Mouse (Mus musculus): ENCODE results near the gene Padi1. TPM values are rescaled to one million over a fixed set of nuclear protein-coding genes. Genes with fewer than 3 reads are reported as not detected.
A peak's percentile ranks its signal among the peaks of the same experiment; 100 is the strongest.

Gene Padi1
- polyA plus RNA-seq, 1 experiment from 2014 or later: 0.28 TPM

DNA sequence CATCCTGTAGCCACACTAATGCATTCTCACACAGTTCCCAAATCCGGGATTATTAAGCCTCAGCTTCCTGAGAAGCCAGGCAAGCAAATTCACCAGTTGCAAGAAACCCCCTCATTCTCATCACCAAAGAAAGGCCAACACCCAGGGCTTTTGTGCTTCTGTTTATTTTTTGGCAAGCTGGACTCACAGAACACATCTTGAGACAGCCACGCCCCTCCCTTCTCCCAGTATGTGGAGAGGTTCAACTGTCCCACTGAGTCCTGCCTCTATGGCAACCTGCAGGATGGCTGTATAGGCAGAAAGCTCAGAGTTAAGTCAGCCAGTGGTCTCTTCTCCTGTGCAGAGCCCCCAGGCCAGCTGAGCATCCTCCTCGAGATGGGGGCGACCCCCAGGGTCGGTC lies 60.4 kb downstream of the Padi1 start:
- no peak for ATAC-seq (ENCODE audit: insufficient number of reproducible peaks, low FRiP score)
- WGBS: 89% methylated on average over 5 of the region's 5 CpGs

DNA sequence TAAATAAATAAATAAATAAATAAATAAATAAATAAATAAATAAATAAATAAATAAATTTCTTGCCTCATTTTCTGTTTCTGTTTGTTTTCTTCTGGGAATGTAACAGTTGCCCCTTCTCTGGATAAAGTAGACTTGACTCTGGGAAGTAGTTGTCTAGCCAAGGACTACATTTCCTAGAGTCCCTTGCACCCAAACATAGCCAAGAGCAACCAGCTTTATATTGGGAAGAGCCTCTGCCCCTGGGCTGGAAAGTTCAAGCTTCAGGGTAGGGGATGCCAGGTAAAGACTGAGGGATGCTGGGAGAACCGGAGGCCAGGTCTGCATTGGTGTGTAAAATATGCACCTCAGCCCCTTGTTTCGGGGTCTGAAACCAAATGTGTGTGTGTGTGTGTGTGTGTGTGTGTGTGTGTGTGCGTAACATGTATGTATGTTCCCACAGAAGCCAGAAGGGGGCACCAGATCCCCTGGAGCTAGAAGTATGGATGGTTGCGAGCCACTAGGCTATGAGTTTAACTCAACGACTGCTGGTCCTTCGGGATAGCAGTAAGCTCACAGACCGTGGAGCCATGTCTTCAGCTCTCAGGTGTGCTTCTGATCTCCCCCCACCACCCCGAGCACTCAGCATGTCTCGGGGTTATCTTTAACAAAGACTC lies 61.2 kb downstream of the Padi1 start:
- Histone ChIP-seq H3K9ac (no peak overlapping the region), H3K27ac (ENCODE audit: poor library complexity, severe bottlenecking) (no peak overlapping the region), H3K36me3 (no peaks in the 10 kb centered on the region), H3K9me3 (replicated peaks) (peaks cover 15% of the 10 kb centered on the region), H3K4me1 (replicated peaks) (peaks cover 18% of the 10 kb centered on the region), H3K27me3 (replicated peaks) (no peaks in the 10 kb centered on the region), H3K4me2 (no peak overlapping the region), H3K4me3 (no peak overlapping the region)
- 91% methylated on average over 9 of the region's 9 CpGs for WGBS
- ATAC-seq (ENCODE audit: insufficient number of reproducible peaks, low FRiP score): no peak

More for the DNA sequence above, 60.4 kb downstream of the Padi1 start:
- Histone ChIP-seq H3K4me1 (replicated peaks) (peaks cover 16% of the 10 kb centered on the region), H3K4me3 (no peak overlapping the region), H3K9ac (no peak overlapping the region), H3K27ac (ENCODE audit: poor library complexity, severe bottlenecking) (no peak overlapping the region), H3K4me2 (no peak overlapping the region), H3K9me3 (replicated peaks) (peaks cover 11% of the 10 kb centered on the region), H3K36me3 (no peaks in the 10 kb centered on the region), H3K27me3 (replicated peaks) (no peaks in the 10 kb centered on the region)

GRCm38 (mm10) chr4:140782821-140783220 lies 62.8 kb downstream of the Padi1 start:
- Histone ChIP-seq H3K4me2 (no peak overlapping the region), H3K27me3 (replicated peaks) (no peaks in the 10 kb centered on the region), H3K27ac (ENCODE audit: poor library complexity, severe bottlenecking) (no peak overlapping the region), H3K4me1 (replicated peaks) (peaks cover 21% of the 10 kb centered on the region), H3K36me3 (no peaks in the 10 kb centered on the region), H3K9ac (no peak overlapping the region), H3K4me3 (no peak overlapping the region), H3K9me3 (replicated peaks) (peaks cover 15% of the 10 kb centered on the region)
- no peak for ATAC-seq (ENCODE audit: insufficient number of reproducible peaks, low FRiP score)
- 85% methylated on average over 9 of the region's 9 CpGs for WGBS

DNA sequence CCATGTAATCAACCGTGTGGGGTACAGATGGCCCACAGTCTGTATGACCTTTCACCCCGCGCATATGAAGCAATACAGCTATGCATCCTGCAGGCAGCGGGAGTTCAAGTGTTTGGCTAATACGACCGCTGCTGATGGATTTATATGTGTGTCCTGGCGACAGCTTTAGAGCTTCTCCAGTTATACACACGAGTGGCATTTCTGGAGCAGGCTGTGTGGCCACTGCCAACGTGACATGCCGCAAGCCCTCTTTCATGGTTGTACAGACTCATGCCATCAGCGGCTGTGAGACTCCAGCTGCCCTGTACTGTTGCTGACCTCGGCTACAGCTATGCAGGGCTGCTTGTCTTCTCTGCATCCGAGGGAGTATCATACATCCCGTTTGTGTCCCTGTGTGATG lies 65.1 kb downstream of the Padi1 start:
- 75% methylated on average over 14 of the region's 14 CpGs for WGBS
- Histone ChIP-seq H3K27ac (ENCODE audit: poor library complexity, severe bottlenecking) (peak overlapping the region; percentile 47), H3K9ac (no peak overlapping the region), H3K9me3 (replicated peaks) (peaks cover 6% of the 10 kb centered on the region), H3K4me2 (no peak overlapping the region), H3K36me3 (no peaks in the 10 kb centered on the region), H3K4me1 (replicated peaks) (peaks cover 15% of the 10 kb centered on the region), H3K4me3 (no peak overlapping the region), H3K27me3 (replicated peaks) (no peaks in the 10 kb centered on the region)
- no peak for ATAC-seq (ENCODE audit: insufficient number of reproducible peaks, low FRiP score)

DNA sequence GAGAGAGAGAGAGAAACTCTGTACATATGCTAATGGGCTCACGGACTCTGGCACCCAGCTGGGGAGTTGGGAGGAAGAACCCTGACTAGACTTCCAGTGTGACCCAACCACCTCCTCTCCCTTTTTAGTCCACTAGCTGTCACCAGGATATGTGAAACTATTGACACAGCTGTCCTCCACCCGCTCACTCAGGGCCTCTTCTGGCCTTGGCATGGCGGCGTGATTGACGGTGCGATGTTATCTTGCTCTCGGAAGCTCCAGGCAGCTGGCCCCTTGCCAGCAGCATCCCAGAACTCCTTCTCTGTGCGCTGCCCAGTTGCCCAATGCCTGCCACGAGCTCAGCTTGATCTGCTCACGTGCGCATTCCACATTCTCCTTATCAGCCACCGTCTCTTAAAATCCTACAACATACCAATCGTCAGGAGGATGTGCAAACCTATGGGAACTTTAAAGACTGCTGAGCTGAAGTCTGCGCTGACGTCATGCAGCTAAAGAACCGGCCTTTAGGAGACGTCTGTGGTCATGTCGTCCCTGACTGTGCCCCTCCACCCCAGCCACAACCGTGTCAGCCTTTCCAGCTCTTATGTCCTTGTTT lies 65.7 kb downstream of the Padi1 start:
- Histone ChIP-seq H3K36me3 (no peaks in the 10 kb centered on the region), H3K9me3 (replicated peaks) (peaks cover 6% of the 10 kb centered on the region), H3K27ac (ENCODE audit: poor library complexity, severe bottlenecking) (peak overlapping the region; percentile 47; the same call in 1 of the 2 replicates), H3K4me1 (replicated peaks) (peaks cover 15% of the 10 kb centered on the region), H3K27me3 (replicated peaks) (no peaks in the 10 kb centered on the region), H3K9ac (no peak overlapping the region), H3K4me3 (no peak overlapping the region), H3K4me2 (peak overlapping the region; percentile 14; the same call in 1 of the 2 replicates)
- 10% methylated on average over 19 of the region's 19 CpGs for WGBS
- peak; percentile 60 for ATAC-seq (ENCODE audit: insufficient number of reproducible peaks, low FRiP score)

DNA sequence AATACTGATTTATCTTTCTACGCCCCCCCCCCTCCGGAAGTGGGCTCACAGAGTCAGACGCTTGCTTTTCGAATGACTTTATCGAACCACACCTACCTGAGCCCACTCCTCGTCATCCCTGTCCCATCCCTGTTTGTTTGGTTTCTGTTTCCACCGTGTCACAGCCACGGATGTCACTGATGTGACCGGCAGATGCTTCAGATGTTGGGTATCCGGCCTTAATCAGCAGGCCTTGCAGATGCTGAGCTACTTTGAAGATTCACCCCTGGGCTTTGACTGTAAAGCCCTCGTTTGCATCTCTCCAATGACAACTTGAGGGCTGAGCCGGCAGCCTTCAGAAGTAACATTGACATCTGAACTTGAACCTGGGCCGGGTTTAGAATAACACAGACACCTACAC lies 69.0 kb downstream of the Padi1 start:
- peaks cover 4% of the 10 kb centered on the region; the same call in 1 of the 2 replicates for H3K9me3 ChIP-seq (replicated peaks)
- H3K36me3 ChIP-seq: no peaks in the 10 kb centered on the region
- H3K27me3 ChIP-seq (replicated peaks): no peaks in the 10 kb centered on the region
- H3K4me2 ChIP-seq: no peak overlapping the region
- no peak for ATAC-seq (ENCODE audit: insufficient number of reproducible peaks, low FRiP score)
- H3K4me3 ChIP-seq: no peak overlapping the region
- no peak overlapping the region for H3K9ac ChIP-seq
- H3K4me1 ChIP-seq (replicated peaks): peaks cover 15% of the 10 kb centered on the region
- 70% methylated on average over 13 of the region's 13 CpGs for WGBS
- no peak overlapping the region for H3K27ac ChIP-seq (ENCODE audit: poor library complexity, severe bottlenecking)

- 68% methylated on average over 10 of the region's 10 CpGs for WGBS
- H3K4me2 ChIP-seq: no peak overlapping the region
- H3K4me1 ChIP-seq (replicated peaks): peaks cover 17% of the 10 kb centered on the region
- no peak overlapping the region for H3K27ac ChIP-seq (ENCODE audit: poor library complexity, severe bottlenecking)
- no peak for ATAC-seq (ENCODE audit: insufficient number of reproducible peaks, low FRiP score)
- H3K27me3 ChIP-seq (replicated peaks): no peaks in the 10 kb centered on the region
- no peaks in the 10 kb centered on the region for H3K36me3 ChIP-seq
- no peak overlapping the region for H3K9ac ChIP-seq
- H3K9me3 ChIP-seq (replicated peaks): peaks cover 4% of the 10 kb centered on the region; the same call in 1 of the 2 replicates
- no peak overlapping the region for H3K4me3 ChIP-seq
Measured at GRCm38 (mm10) chr4:140775876-140776275, 69.7 kb downstream of the Padi1 start.

GRCm38 (mm10) chr4:140774893-140775292 lies 70.7 kb downstream of the Padi1 start:
- Histone ChIP-seq H3K9ac (no peak overlapping the region), H3K4me1 (replicated peaks) (peaks cover 16% of the 10 kb centered on the region; the same call in 1 of the 2 replicates), H3K36me3 (no peaks in the 10 kb centered on the region), H3K27ac (ENCODE audit: poor library complexity, severe bottlenecking) (no peak overlapping the region), H3K4me3 (no peak overlapping the region), H3K9me3 (replicated peaks) (peaks cover under 1% of the 10 kb centered on the region; the same call in 1 of the 2 replicates), H3K27me3 (replicated peaks) (no peaks in the 10 kb centered on the region), H3K4me2 (no peak overlapping the region)
- ATAC-seq (ENCODE audit: insufficient number of reproducible peaks, low FRiP score): no peak
- 86% methylated on average over 9 of the region's 9 CpGs for WGBS

GRCm38 (mm10) chr4:140774025-140774800 lies 71.4 kb downstream of the Padi1 start, which contains the start of gene Padi4:
TSS of gene Padi4 (minus strand) at chr4:140774236.
- no peak for ATAC-seq (ENCODE audit: insufficient number of reproducible peaks, low FRiP score)
- no peak within 1 kb of the TSS for H3K27ac ChIP-seq (ENCODE audit: poor library complexity, severe bottlenecking)
- H3K9ac ChIP-seq: no peak within 1 kb of the TSS
- H3K4me1 ChIP-seq (replicated peaks): peaks cover 10% of the 10 kb centered on the region; the same call in 1 of the 2 replicates
- H3K4me3 ChIP-seq: no peak within 1 kb of the TSS
- WGBS: 80% methylated on average over 21 of the region's 21 CpGs
- no peaks in the 10 kb centered on the region for H3K36me3 ChIP-seq
- no peaks in the 10 kb centered on the region; the same call in 1 of the 2 replicates for H3K9me3 ChIP-seq (replicated peaks)
- H3K27me3 ChIP-seq (replicated peaks): no peaks in the 10 kb centered on the region
- H3K4me2 ChIP-seq: no peak within 1 kb of the TSS

DNA sequence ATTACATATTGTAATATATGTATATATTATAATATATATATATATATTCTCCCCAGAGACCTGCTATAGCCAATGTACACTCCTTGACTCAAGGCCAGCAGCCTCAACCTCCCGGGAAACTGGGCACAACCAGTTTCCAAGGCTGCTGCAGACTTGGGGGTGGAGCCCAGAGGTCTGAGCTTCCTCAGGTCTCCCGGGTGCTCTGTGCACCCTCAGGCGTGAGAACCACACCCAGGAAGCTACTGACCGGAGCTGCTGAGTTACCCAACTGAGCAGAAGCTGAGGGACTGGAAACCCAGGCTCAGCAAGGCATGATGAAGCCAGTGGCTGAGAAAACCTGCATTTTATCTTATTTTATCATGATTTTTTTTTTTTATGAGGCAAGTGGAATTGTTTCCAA lies 74.5 kb downstream of the Padi1 start:
- Histone ChIP-seq H3K27ac (ENCODE audit: poor library complexity, severe bottlenecking) (no peak overlapping the region), H3K36me3 (no peaks in the 10 kb centered on the region), H3K4me1 (replicated peaks) (0 out of 2 replicates have a peak, but pooled peaks cover 9% of the 10 kb centered on the region), H3K9me3 (replicated peaks) (no peaks in the 10 kb centered on the region), H3K27me3 (replicated peaks) (no peaks in the 10 kb centered on the region; the same call in 1 of the 2 replicates), H3K9ac (no peak overlapping the region), H3K4me3 (no peak overlapping the region), H3K4me2 (no peak overlapping the region)
- no peak for ATAC-seq (ENCODE audit: insufficient number of reproducible peaks, low FRiP score)
- WGBS: 38% methylated on average over 4 of the region's 4 CpGs

- H3K4me3 ChIP-seq: peak overlapping the region; percentile 43
- H3K4me1 ChIP-seq (replicated peaks): 0 out of 2 replicates have a peak, but pooled peaks cover 9% of the 10 kb centered on the region
- peak overlapping the region; percentile 48 for H3K27ac ChIP-seq (ENCODE audit: poor library complexity, severe bottlenecking)
- H3K9ac ChIP-seq: peak overlapping the region; percentile 6; the same call in 1 of the 2 replicates
- no peaks in the 10 kb centered on the region for H3K9me3 ChIP-seq (replicated peaks)
- peak overlapping the region; percentile 63 for H3K4me2 ChIP-seq
- no peaks in the 10 kb centered on the region; the same call in 1 of the 2 replicates for H3K27me3 ChIP-seq (replicated peaks)
- 8% methylated on average over 13 of the region's 13 CpGs for WGBS
- H3K36me3 ChIP-seq: no peaks in the 10 kb centered on the region
- no peak for ATAC-seq (ENCODE audit: insufficient number of reproducible peaks, low FRiP score)
Measured at GRCm38 (mm10) chr4:140770433-140770832, 75.1 kb downstream of the Padi1 start.
